Mouse (Mus musculus) hindbrain, embryonic 15.5 days (tissue): ENCODE measurements at regions not wholly inside any gene's neighbourhood (a gene's known extent, or its start where the extent isn't known, plus 50 kb on each side); places are given as distances from the start of the nearest gene placed in this dataset.

ENCODE experiments used
- ATAC-seq: fragments of 200-750 bp; cut with Nextera tagmentation; 2 replicates; pipeline ENCODE4 v1.8.0; 2017; ENCODE audit warnings: low read depth, moderate number of reproducible peaks, moderate TSS enrichment; ENCODE audit not compliant: low FRiP score
- H3K27ac ChIP-seq: fragments of 300-500 bp; sonication (generic); replicated peaks from 2 replicates; pipeline ENCODE4 v1.5.1; 2015; ENCODE audit warnings: mild to moderate bottlenecking, inconsistent platforms
- H3K27me3 ChIP-seq: fragments of 300-500 bp; sonication (generic); 2 replicates; pipeline ENCODE4 v1.6.1; 2015; ENCODE audit warnings: control low read depth, inconsistent platforms
- H3K36me3 ChIP-seq: fragments of 300-500 bp; sonication (generic); 2 replicates; pipeline ENCODE4 v1.6.1; 2015; ENCODE audit warnings: control low read depth, inconsistent platforms
- H3K4me1 ChIP-seq: fragments of 300-500 bp; sonication (generic); replicated peaks from 2 replicates; pipeline ENCODE4 v1.6.1; 2015; ENCODE audit warnings: control low read depth, inconsistent platforms
- H3K4me2 ChIP-seq: fragments of 300-500 bp; sonication (generic); 2 replicates; pipeline ENCODE4 v1.6.1; 2015; ENCODE audit warnings: moderate library complexity, mild to moderate bottlenecking, inconsistent platforms
- H3K4me3 ChIP-seq: fragments of 300-500 bp; sonication (generic); 2 replicates; pipeline ENCODE4 v1.5.1; 2015; ENCODE audit warnings: mild to moderate bottlenecking, inconsistent platforms
- H3K9ac ChIP-seq: fragments of 300-500 bp; sonication (generic); 2 replicates; pipeline ENCODE4 v1.6.1; 2015; ENCODE audit warnings: inconsistent platforms
- H3K9me3 ChIP-seq: fragments of 300-500 bp; sonication (generic); 2 replicates; pipeline ENCODE4 v1.6.1; 2016; ENCODE audit warnings: control low read depth, inconsistent platforms
- WGBS: fragments of 180-500 bp; shearing (Covaris S2); methylation state at CpG from one replicate; pipeline ENCODE4 v1.1.7; 2015; 5-methylcytosine and 5-hydroxymethylcytosine counted together

GRCm38 (mm10) chr8:30502164-30502563, 2926.3 kb upstream of the 5930422O12Rik start:
- WGBS = 62% methylated on average over 2 of the region's 2 CpGs
- no peaks in the 10 kb centered on the region for H3K9me3 ChIP-seq
- no peak overlapping the region for H3K4me3 ChIP-seq
- no peak overlapping the region for H3K27ac ChIP-seq
- no peak overlapping the region for H3K9ac ChIP-seq
- H3K27me3 ChIP-seq = no peaks in the 10 kb centered on the region
- ATAC-seq = no peak
- H3K36me3 ChIP-seq = no peaks in the 10 kb centered on the region
- no peak overlapping the region for H3K4me2 ChIP-seq
- no peaks in the 10 kb centered on the region for H3K4me1 ChIP-seq

GRCm38 (mm10) chr8:30511358-30511757, 2917.2 kb upstream of the 5930422O12Rik start:
- no peak overlapping the region for H3K27ac ChIP-seq
- H3K4me2 ChIP-seq = no peak overlapping the region
- H3K4me1 ChIP-seq = no peaks in the 10 kb centered on the region
- no peak for ATAC-seq
- WGBS = 89% methylated on average over 2 of the region's 2 CpGs
- H3K9me3 ChIP-seq = no peaks in the 10 kb centered on the region
- no peaks in the 10 kb centered on the region for H3K27me3 ChIP-seq
- H3K9ac ChIP-seq = no peak overlapping the region
- no peaks in the 10 kb centered on the region for H3K36me3 ChIP-seq
- H3K4me3 ChIP-seq = no peak overlapping the region

DNA sequence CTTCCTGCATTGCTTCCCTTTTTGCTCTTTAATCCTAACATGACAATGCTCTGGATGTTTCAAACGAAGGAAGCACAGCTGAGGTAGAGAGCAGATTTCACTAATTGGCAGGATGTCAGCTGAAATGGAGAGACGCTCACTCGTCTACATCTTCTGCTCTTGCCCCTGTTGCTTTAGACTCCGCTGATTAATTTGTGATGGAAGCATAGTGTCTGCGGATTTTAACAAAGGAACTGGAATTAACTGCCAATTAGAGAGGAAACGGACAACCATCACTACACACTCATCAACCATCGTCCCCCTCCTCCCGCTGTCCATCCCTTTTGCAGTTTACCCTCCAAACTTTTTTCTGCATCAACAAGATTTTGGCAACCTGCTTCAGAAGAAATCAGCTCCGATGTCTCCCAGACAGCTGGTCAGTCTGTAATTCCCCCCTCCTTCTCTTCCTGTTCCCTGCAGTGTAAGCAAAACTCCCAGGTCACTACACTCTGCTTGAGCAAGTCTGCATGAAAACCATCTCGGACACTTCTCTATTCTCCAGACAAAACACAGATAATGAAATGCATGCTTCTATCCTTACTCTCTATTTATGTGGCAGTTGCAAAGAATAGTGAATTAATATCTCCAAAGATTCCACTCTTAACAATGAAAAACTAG, 2905.6 kb upstream of the 5930422O12Rik start:
- Histone ChIP-seq H3K36me3 (no peaks in the 10 kb centered on the region), H3K4me2 (peak overlapping the region; percentile 40), H3K27ac (no peak overlapping the region; the same call in 1 of the 2 replicates), H3K4me3 (no peak overlapping the region), H3K27me3 (no peaks in the 10 kb centered on the region), H3K4me1 (no peaks in the 10 kb centered on the region; the same call in 1 of the 2 replicates), H3K9ac (no peak overlapping the region), H3K9me3 (no peaks in the 10 kb centered on the region)
- ATAC-seq = no peak; the same call in 1 of the 2 replicates
- 28% methylated on average over 10 of the region's 10 CpGs for WGBS

GRCm38 (mm10) chr8:30532862-30533500, 2895.5 kb upstream of the 5930422O12Rik start:
- H3K27me3 ChIP-seq = no peaks in the 10 kb centered on the region
- no peaks in the 10 kb centered on the region for H3K4me1 ChIP-seq
- no peak overlapping the region for H3K27ac ChIP-seq
- no peaks in the 10 kb centered on the region for H3K36me3 ChIP-seq
- 23% methylated on average over 3 of the region's 3 CpGs for WGBS
- H3K9me3 ChIP-seq = no peaks in the 10 kb centered on the region
- no peak overlapping the region for H3K4me3 ChIP-seq
- no peak overlapping the region for H3K4me2 ChIP-seq
- peak; percentile 42; the same call in 1 of the 2 replicates for ATAC-seq
- no peak overlapping the region for H3K9ac ChIP-seq

GRCm38 (mm10) chr8:30533501-30533870, 2895.0 kb upstream of the 5930422O12Rik start:
- no peak overlapping the region for H3K27ac ChIP-seq
- peak; percentile 61 for ATAC-seq

DNA sequence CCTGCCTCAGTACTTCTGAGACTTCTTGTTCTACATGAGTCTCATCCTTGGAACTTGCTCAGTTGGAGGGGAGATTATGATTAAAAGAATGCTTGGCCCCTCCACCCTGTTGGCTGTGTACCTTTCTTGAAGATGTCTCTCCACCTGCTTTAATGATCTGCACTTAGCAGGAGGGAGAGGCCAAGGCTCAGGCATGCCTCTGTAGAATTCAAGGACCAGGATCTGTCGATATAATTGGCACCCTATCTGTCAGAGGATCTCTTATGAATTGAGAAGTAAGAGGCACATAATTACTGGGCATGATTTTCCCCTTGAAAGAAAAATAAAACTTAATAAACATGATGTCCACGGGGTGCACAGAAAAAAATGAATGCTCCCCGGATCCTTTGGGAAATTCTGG, 2893.1 kb upstream of the 5930422O12Rik start:
- Histone ChIP-seq H3K4me3 (no peak overlapping the region), H3K36me3 (no peaks in the 10 kb centered on the region), H3K27ac (no peak overlapping the region), H3K4me2 (no peak overlapping the region), H3K9me3 (no peaks in the 10 kb centered on the region), H3K4me1 (no peaks in the 10 kb centered on the region), H3K9ac (no peak overlapping the region), H3K27me3 (no peaks in the 10 kb centered on the region)
- no peak for ATAC-seq
- 67% methylated on average over 3 of the region's 3 CpGs for WGBS

More at GRCm38 (mm10) chr8:30533501-30533870, 2895.0 kb upstream of the 5930422O12Rik start:
- H3K9me3 ChIP-seq = no peaks in the 10 kb centered on the region
- no peak overlapping the region for H3K4me2 ChIP-seq
- no peak overlapping the region for H3K4me3 ChIP-seq
- WGBS = 40% methylated on average over 3 of the region's 3 CpGs
- no peaks in the 10 kb centered on the region for H3K4me1 ChIP-seq
- H3K9ac ChIP-seq = no peak overlapping the region
- H3K27me3 ChIP-seq = no peaks in the 10 kb centered on the region
- H3K36me3 ChIP-seq = no peaks in the 10 kb centered on the region

GRCm38 (mm10) chr8:30542196-30542595, 2886.3 kb upstream of the 5930422O12Rik start:
- Histone ChIP-seq H3K9me3 (no peaks in the 10 kb centered on the region), H3K36me3 (no peaks in the 10 kb centered on the region), H3K4me3 (no peak overlapping the region), H3K9ac (no peak overlapping the region), H3K4me2 (no peak overlapping the region), H3K27ac (no peak overlapping the region), H3K4me1 (no peaks in the 10 kb centered on the region), H3K27me3 (no peaks in the 10 kb centered on the region)
- 78% methylated on average over 1 of the region's 1 CpGs for WGBS
- ATAC-seq = no peak

- 0 out of 2 replicates have a peak, but pooled peaks cover 8% of the 10 kb centered on the region for H3K4me1 ChIP-seq
- no peak overlapping the region for H3K9ac ChIP-seq
- no peak overlapping the region for H3K4me2 ChIP-seq
- 12% methylated on average over 2 of the region's 2 CpGs for WGBS
- H3K4me3 ChIP-seq = no peak overlapping the region
- no peaks in the 10 kb centered on the region for H3K9me3 ChIP-seq
- no peak overlapping the region for H3K27ac ChIP-seq
- H3K36me3 ChIP-seq = no peaks in the 10 kb centered on the region
- ATAC-seq = no peak
- no peaks in the 10 kb centered on the region for H3K27me3 ChIP-seq
Measured at GRCm38 (mm10) chr8:30547820-30548219, 2880.7 kb upstream of the 5930422O12Rik start.

DNA sequence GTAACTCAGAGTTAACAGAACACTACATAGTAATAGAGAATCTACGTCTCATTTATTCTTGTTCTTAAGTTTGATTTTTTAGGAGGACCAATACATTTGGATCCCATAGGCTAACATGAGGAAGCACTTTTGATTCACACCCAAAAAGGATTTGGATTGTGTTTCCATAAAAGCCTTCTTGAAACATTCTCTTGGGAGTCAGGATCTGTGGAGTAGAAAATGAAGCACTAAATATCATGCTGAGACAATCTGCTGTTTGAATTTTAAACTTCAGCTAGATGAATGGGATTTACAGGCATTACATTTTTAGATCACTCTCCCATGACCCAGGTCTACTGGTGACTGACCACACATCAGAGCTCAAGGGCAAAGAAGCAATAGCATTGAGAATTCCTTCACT, 2877.5 kb upstream of the 5930422O12Rik start:
- Histone ChIP-seq H3K27me3 (no peaks in the 10 kb centered on the region), H3K4me3 (no peak overlapping the region), H3K9ac (no peak overlapping the region), H3K4me2 (no peak overlapping the region), H3K4me1 (0 out of 2 replicates have a peak, but pooled peaks cover 8% of the 10 kb centered on the region), H3K27ac (no peak overlapping the region), H3K9me3 (no peaks in the 10 kb centered on the region), H3K36me3 (no peaks in the 10 kb centered on the region)
- ATAC-seq = no peak
- WGBS = 71% methylated on average over 1 of the region's 1 CpGs

DNA sequence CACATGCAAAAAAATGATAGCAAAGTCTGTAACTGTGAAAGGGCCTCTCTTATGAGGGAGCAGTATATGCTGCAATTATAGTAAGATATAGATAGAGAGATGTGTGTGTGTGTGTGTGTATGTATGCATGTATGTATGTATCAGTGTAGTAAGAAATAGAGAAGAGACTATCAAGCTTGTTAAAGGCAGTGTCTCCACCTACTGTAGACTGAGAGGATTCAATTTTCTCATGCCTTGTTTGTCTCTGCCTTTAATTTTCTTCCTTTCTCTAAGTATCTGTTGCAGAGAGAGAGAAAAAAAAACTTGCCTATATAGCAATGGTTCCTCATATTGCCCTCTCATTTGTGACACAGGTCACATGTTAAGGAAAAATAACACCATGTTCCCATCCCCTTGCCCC, 2871.1 kb upstream of the 5930422O12Rik start:
- Histone ChIP-seq H3K4me3 (no peak overlapping the region), H3K27ac (no peak overlapping the region), H3K4me1 (no peaks in the 10 kb centered on the region), H3K27me3 (no peaks in the 10 kb centered on the region), H3K4me2 (no peak overlapping the region), H3K9me3 (no peaks in the 10 kb centered on the region), H3K9ac (no peak overlapping the region), H3K36me3 (no peaks in the 10 kb centered on the region)
- ATAC-seq = no peak

- no peak for ATAC-seq
- no peak overlapping the region for H3K9ac ChIP-seq
- no peaks in the 10 kb centered on the region for H3K27me3 ChIP-seq
- no peak overlapping the region for H3K4me2 ChIP-seq
- no peaks in the 10 kb centered on the region for H3K36me3 ChIP-seq
- H3K27ac ChIP-seq = no peak overlapping the region
- no peaks in the 10 kb centered on the region for H3K4me1 ChIP-seq
- no peak overlapping the region for H3K4me3 ChIP-seq
- WGBS = 68% methylated on average over 8 of the region's 8 CpGs
- H3K9me3 ChIP-seq = no peaks in the 10 kb centered on the region
Measured at GRCm38 (mm10) chr8:30561323-30562207, 2866.9 kb upstream of the 5930422O12Rik start.

GRCm38 (mm10) chr8:30569799-30570198, 2858.7 kb upstream of the 5930422O12Rik start:
- H3K4me1 ChIP-seq = no peaks in the 10 kb centered on the region; the same call in 1 of the 2 replicates
- H3K27ac ChIP-seq = no peak overlapping the region
- 81% methylated on average over 3 of the region's 3 CpGs for WGBS
- no peak overlapping the region for H3K9ac ChIP-seq
- no peaks in the 10 kb centered on the region for H3K9me3 ChIP-seq
- H3K4me2 ChIP-seq = no peak overlapping the region
- no peaks in the 10 kb centered on the region for H3K27me3 ChIP-seq
- H3K36me3 ChIP-seq = no peaks in the 10 kb centered on the region
- H3K4me3 ChIP-seq = no peak overlapping the region
- ATAC-seq = no peak
